Mouse (Mus musculus) splenic B cell, adult 2 months (primary cell): ENCODE results near the gene Creb3l4.

Experiments used
- DNase-seq: peaks from one replicate; pipeline ENCODE4 v3.0.0-alpha.2; 2011; ENCODE audit warnings: low read depth, low spot score
- H3K27me3 ChIP-seq: 2 replicates; pipeline ENCODE4 v1.6.1; 2012; ENCODE audit warnings: mild to moderate bottlenecking, low read length, moderate library complexity, mixed read lengths; ENCODE audit not compliant: control insufficient read depth, poor library complexity, insufficient read depth, severe bottlenecking
- H3K36me3 ChIP-seq: 2 replicates; pipeline ENCODE4 v1.6.1; 2012; ENCODE audit warnings: mild to moderate bottlenecking, low read length, moderate library complexity, mixed read lengths; ENCODE audit not compliant: control insufficient read depth, poor library complexity, insufficient read depth, severe bottlenecking

Gene Creb3l4

DNA sequence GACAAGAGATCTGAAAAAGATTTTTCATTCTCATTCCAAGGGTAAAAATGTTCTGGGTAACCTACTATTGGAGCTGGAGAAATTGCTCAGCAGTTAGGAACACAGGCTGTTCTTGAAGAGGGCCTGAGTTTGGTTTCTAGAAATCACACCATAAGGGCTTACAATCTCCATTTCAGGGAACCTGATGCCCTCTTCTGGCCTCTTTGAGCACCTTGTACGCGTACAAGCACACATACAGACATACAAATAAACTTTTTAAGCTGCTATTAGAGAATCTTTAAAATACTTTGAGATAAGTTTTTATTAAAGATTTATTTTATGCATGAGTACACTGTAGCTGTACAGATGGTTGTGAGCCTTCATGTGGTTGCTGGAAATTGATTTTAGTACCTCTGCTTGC, 38.7 kb downstream of the Creb3l4 start:
- peak; percentile 24 for DNase-seq
- H3K36me3 ChIP-seq, result peaks cover 2% of the 10 kb centered on the region
- no peaks in the 10 kb centered on the region for H3K27me3 ChIP-seq

GRCm38 (mm10) chr3:90203619-90204018, 39.7 kb downstream of the Creb3l4 start:
- no peak for DNase-seq

DNA sequence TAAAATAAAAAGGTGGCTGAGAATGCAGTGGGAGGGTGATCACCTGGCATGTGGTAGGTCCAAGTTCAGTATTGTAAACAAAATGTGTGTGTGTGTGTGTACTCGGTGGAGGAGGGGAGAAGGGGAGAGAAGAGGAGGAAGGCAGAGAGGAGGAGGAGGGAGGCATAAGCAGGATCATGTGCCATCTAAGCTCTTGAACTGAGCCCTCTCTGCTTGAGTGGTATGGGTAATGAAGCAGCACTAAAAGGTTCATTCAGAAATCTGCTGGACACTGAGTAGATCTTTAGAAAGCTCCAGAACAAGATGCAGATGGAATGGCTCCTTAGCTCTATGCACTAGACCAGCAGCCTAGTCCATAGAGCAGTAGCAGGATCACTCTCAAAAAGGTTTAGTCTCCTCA, 40.4 kb downstream of the Creb3l4 start:
- Histone ChIP-seq H3K27me3 (no peaks in the 10 kb centered on the region), H3K36me3 (no peaks in the 10 kb centered on the region; the same call in 1 of the 2 replicates)
- no peak for DNase-seq

More at GRCm38 (mm10) chr3:90203619-90204018, 39.7 kb downstream of the Creb3l4 start:
- Histone ChIP-seq H3K27me3 (no peaks in the 10 kb centered on the region), H3K36me3 (no peaks in the 10 kb centered on the region; the same call in none of the 2 replicates)

GRCm38 (mm10) chr3:90197548-90197947, 45.8 kb downstream of the Creb3l4 start:
- H3K36me3 ChIP-seq, result no peaks in the 10 kb centered on the region
- DNase-seq, result no peak
- no peaks in the 10 kb centered on the region for H3K27me3 ChIP-seq

GRCm38 (mm10) chr3:90195644-90196043, 47.7 kb downstream of the Creb3l4 start:
- Histone ChIP-seq H3K36me3 (no peaks in the 10 kb centered on the region), H3K27me3 (no peaks in the 10 kb centered on the region)
- DNase-seq, result no peak

DNA sequence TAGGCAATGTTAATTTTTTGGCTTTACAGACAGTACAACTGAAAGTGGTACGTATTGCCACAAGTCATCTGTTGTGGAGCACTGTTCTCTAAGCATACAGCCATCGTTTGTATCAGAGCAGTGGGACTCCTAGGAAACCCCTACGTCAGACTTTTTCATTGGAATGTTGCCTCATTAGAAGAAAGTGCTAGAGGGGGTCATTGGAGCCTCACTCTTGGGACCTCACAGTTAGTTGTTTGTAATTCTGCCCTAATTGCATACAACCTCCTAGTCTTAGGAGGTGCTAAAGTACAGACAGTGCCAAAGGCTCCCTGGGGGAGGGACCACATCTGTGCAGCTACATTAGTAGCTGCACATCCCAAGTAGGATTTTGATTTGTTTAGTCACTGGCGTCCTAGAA, 48.6 kb downstream of the Creb3l4 start:
- no peaks in the 10 kb centered on the region for H3K27me3 ChIP-seq
- no peaks in the 10 kb centered on the region for H3K36me3 ChIP-seq
- no peak for DNase-seq

DNA sequence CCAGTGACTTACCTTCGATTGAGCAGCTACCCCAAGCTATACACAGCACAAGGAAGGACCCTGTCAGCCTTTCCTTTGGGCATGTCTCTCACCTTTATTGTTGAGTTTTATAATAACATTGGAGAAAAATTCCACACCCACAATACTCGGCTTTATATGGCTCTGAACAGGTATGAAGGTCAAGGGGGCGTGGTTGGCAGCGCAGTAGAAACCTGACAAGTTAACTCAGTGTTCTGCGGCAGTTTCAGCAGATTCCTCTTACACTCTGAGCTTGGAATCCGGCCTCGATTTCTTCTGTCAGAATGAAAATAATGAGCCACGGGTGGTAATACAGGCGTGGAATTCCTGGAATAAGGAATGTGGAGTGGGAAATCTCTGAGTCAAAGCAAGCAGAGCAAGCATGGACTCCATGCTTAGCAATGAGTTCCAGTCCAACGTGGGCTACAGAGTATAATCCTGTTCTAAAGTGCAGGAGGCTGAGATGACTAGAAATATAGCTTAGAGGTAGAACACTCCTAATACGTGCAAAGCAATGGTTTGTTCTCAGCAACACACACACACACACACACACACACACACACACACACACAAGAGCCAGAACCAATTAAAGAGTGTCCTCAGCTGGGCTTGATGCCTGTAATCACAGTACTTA, 52.3 kb downstream of the Creb3l4 start:
- Histone ChIP-seq H3K27me3 (no peaks in the 10 kb centered on the region), H3K36me3 (no peaks in the 10 kb centered on the region)
- DNase-seq, result no peak
